Mouse (Mus musculus) hindbrain, embryonic 10.5 days (tissue): ENCODE measurements at regions not wholly inside any gene's neighbourhood (a gene's known extent, or its start where the extent isn't known, plus 50 kb on each side); places are given as distances from the start of the nearest gene placed in this dataset.
A peak's percentile ranks its signal among the peaks of the same experiment; 100 is the strongest.

Experiments used
- DNase-seq: peaks from one replicate; pipeline ENCODE4 v3.0.0-alpha.2; 2017; ENCODE audit warnings: low spot score
- H3K27ac ChIP-seq: fragments of 300-500 bp; sonication (generic); 2 replicates; pipeline ENCODE4 v1.5.1; 2016; ENCODE audit warnings: mild to moderate bottlenecking, moderate library complexity
- H3K27me3 ChIP-seq: fragments of 300-500 bp; sonication (generic); 2 replicates; pipeline ENCODE4 v1.6.1; 2016; ENCODE audit warnings: mild to moderate bottlenecking; ENCODE audit not compliant: poor library complexity, insufficient read depth, severe bottlenecking
- H3K36me3 ChIP-seq: fragments of 300-500 bp; sonication (generic); 2 replicates; pipeline ENCODE4 v1.6.1; 2016; ENCODE audit warnings: mild to moderate bottlenecking, moderate library complexity
- H3K4me1 ChIP-seq: fragments of 300-500 bp; sonication (generic); replicated peaks from 2 replicates; pipeline ENCODE4 v1.6.1; 2016; ENCODE audit warnings: mild to moderate bottlenecking
- H3K4me3 ChIP-seq: fragments of 300-500 bp; sonication (generic); 2 replicates; pipeline ENCODE4 v1.5.1; 2016; ENCODE audit warnings: mild to moderate bottlenecking, moderate library complexity
- H3K9me3 ChIP-seq: fragments of 300-500 bp; sonication (generic); 2 replicates; pipeline ENCODE4 v1.6.1; 2016; ENCODE audit warnings: mild to moderate bottlenecking, moderate library complexity
- WGBS: fragments of 180-500 bp; shearing (Covaris S2); methylation state at CpG from one replicate; pipeline ENCODE4 v1.1.7; 2016; 5-methylcytosine and 5-hydroxymethylcytosine counted together

DNA sequence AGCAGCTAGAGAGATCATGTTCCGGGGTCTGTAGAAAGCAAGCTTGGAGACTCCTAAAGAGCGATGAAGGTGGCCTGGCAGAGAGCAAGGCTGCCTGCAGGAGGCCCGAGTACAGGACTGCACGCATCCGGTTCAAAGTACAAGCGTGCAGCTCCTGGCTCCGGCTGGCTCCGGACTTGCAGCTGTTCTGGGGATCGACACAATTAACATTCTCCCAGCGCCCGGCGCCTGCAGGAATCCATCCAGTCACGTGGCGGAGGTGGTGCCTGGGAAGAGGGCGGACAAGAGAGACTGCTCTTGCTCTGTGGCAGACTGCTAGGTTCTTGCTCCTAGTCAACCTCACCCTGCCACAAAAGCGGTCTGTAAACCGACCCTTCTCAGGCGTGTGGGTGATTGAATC lies 86.9 kb downstream of the Bdh1 start:
- Histone ChIP-seq H3K4me3 (peak overlapping the region; percentile 41), H3K9me3 (0 out of 2 replicates have a peak, but pooled peaks cover 3% of the 10 kb centered on the region), H3K27ac (peak overlapping the region; percentile 85), H3K4me1 (peaks cover 38% of the 10 kb centered on the region), H3K27me3 (peaks cover 15% of the 10 kb centered on the region; the same call in 1 of the 2 replicates), H3K36me3 (no peaks in the 10 kb centered on the region)
- WGBS, result 2% methylated on average over 18 of the region's 18 CpGs
- peak; percentile 91 for DNase-seq

DNA sequence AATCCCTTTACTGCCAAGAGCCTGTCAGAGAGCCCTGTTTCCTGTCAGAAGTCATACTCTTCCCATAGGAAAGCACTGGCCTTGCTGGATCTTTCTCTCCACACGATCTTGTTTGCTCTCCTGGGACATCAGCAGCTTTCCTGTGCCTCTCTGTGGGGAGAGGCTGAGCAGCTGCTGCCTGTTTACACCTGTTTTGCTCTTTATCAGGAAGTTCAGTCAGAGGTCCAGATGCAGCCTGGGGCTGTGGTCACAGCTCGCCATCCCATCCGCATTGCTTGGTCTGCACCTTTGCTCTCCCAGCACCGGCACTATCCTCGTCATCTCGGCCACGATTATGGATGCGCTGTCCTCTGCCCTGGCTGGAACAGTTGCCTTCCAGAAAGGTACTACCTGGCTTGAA lies 88.0 kb downstream of the Bdh1 start:
- WGBS, result 75% methylated on average over 8 of the region's 8 CpGs
- Histone ChIP-seq H3K27ac (0 out of 2 replicates have a peak overlapping the region, but pooled peaks have one; percentile 16), H3K36me3 (no peaks in the 10 kb centered on the region), H3K4me1 (peaks cover 38% of the 10 kb centered on the region), H3K27me3 (peaks cover 15% of the 10 kb centered on the region; the same call in 1 of the 2 replicates), H3K4me3 (no peak overlapping the region), H3K9me3 (0 out of 2 replicates have a peak, but pooled peaks cover 3% of the 10 kb centered on the region)
- DNase-seq, result no peak

DNA sequence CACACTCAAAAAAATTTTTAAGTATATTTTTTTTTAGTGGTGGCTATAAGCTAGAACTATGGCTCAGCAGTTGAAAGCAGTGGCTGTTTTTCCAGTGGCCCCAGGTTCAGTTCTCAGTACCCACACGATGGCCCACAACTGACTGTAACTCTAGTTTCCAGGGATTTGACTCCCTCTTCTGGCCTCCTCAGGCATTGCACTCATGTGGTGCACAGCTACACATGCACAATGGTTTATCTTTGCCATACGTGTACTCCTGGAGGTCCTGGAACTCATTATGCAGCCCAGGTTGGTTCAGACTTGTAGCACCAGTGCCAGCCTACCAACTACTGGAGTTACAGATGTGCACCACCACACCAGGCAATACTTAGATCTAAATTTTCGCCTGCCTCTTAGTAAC lies 96.7 kb downstream of the Bdh1 start:
- Histone ChIP-seq H3K4me3 (no peak overlapping the region), H3K36me3 (no peaks in the 10 kb centered on the region), H3K27me3 (no peaks in the 10 kb centered on the region; the same call in 1 of the 2 replicates), H3K27ac (no peak overlapping the region), H3K4me1 (peaks cover 10% of the 10 kb centered on the region), H3K9me3 (0 out of 2 replicates have a peak, but pooled peaks cover 5% of the 10 kb centered on the region)
- no peak for DNase-seq
- WGBS, result 92% methylated on average over 3 of the region's 3 CpGs

DNA sequence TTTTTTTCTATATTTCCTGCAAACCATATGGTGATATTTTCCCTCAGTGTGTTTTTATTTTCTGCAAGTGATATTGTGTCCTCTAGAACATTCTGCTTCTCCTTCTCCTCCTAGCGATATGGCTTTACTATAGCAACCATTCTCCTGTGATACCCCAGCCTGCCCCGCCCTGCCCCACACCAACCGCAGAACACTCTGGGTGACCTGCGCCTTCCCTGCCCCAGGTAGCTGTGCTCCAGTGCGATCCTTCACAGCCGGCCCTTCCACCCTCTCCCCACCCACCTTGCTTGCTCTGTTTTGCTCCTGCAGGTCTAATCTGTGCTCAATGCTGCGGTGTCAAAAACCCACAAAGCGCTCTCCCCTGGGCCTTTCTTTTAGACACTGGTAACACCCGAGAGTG lies 98.0 kb downstream of the Bdh1 start:
- no peak overlapping the region for H3K27ac ChIP-seq
- H3K36me3 ChIP-seq, result no peaks in the 10 kb centered on the region
- no peaks in the 10 kb centered on the region; the same call in 1 of the 2 replicates for H3K27me3 ChIP-seq
- H3K9me3 ChIP-seq, result 0 out of 2 replicates have a peak, but pooled peaks cover 5% of the 10 kb centered on the region
- peaks cover 13% of the 10 kb centered on the region for H3K4me1 ChIP-seq
- no peak overlapping the region for H3K4me3 ChIP-seq
- DNase-seq, result no peak
- WGBS, result 82% methylated on average over 9 of the region's 9 CpGs

DNA sequence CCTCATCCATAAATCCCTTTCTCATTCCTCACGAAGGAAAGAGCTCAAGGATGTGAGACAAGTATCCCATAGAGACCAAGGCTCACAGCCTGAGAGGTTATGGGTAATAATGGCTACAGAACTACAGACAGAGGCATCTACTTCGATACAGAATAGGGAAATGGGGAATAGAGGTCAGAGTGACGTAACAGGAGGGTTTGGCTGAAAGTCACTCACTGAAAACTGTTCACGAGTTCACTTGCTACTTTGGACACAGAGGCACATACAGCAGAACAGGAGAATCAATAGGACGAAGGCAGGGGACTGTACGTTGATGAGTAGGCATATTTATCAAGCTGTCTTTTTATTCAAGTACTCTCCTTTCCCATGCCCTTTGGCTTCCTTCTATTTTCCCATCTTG lies 99.7 kb downstream of the Bdh1 start:
- H3K9me3 ChIP-seq, result 0 out of 2 replicates have a peak, but pooled peaks cover 5% of the 10 kb centered on the region
- 85% methylated on average over 6 of the region's 6 CpGs for WGBS
- no peak overlapping the region for H3K27ac ChIP-seq
- no peaks in the 10 kb centered on the region for H3K36me3 ChIP-seq
- no peaks in the 10 kb centered on the region; the same call in 1 of the 2 replicates for H3K27me3 ChIP-seq
- H3K4me1 ChIP-seq, result peaks cover 13% of the 10 kb centered on the region
- no peak for DNase-seq
- no peak overlapping the region for H3K4me3 ChIP-seq

DNA sequence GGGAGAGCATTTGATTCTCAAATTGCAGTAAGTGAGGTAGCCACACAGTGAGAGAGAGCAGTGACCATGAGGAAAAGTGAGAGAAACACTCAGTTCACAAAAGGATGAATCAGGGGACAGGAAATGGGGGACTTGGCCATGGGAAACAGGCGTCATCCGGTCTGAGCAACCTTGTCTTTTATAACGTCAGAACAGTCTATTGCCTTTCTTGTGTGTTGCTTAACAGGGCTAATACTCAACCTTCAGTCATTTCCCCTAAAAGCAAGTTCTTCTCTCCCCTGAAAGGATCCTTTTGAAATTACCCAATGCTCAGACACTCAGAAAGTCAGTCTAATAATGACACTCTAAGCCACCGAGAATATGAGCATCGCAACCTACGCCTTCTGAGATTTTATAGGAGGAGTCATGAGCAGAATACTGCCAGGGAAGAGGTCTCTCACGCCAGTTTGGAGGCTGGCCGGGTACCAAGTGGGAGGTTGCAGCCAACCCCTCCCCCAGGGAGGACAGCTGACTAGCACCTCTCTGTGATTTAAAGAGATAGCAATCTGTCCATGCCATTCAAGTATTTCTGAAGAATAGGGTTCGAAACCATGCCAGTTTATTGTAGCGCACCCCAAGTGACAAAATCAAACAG lies 104.7 kb downstream of the Bdh1 start:
- Histone ChIP-seq H3K27me3 (no peaks in the 10 kb centered on the region), H3K36me3 (no peaks in the 10 kb centered on the region), H3K9me3 (no peaks in the 10 kb centered on the region), H3K4me1 (peaks cover 10% of the 10 kb centered on the region), H3K27ac (no peak overlapping the region), H3K4me3 (no peak overlapping the region)
- WGBS, result 83% methylated on average over 10 of the region's 10 CpGs
- DNase-seq, result no peak

DNA sequence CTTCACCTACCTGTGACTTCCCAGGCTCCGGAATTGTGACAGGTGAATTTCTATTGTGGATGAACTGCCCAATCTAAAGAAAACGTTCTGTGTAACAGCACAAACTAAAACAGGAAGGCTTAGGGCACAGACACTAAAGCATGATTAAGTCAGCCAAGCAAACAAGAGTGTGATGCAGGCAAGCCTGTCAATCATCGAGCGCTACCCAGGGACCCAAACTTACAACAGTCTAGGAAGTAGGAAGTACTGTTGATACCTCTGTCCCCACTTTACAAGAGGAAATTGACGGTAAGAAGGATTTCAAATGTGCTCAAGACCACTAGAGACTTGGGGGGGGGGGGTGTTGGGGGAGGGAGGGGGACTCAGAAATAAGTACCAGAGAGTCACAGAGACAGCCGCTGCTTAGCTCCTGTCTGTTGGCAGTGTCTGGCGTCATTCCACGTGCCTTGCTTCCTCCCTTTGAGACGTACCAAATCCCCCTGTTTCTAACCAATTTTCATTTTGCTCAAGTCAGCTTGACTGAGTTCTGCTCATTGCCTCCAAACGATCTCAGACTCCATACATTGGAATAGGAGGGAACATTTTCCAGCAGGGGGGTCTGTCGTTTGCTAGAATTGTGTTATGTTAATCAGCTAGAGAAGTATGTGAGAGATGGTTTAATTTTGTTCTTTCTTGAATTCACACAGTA lies 106.7 kb downstream of the Bdh1 start:
- Histone ChIP-seq H3K27me3 (peaks cover 9% of the 10 kb centered on the region; the same call in 1 of the 2 replicates), H3K4me1 (peaks cover 27% of the 10 kb centered on the region), H3K36me3 (no peaks in the 10 kb centered on the region), H3K4me3 (no peak overlapping the region), H3K27ac (no peak overlapping the region), H3K9me3 (no peaks in the 10 kb centered on the region)
- DNase-seq, result no peak
- 80% methylated on average over 11 of the region's 11 CpGs for WGBS

DNA sequence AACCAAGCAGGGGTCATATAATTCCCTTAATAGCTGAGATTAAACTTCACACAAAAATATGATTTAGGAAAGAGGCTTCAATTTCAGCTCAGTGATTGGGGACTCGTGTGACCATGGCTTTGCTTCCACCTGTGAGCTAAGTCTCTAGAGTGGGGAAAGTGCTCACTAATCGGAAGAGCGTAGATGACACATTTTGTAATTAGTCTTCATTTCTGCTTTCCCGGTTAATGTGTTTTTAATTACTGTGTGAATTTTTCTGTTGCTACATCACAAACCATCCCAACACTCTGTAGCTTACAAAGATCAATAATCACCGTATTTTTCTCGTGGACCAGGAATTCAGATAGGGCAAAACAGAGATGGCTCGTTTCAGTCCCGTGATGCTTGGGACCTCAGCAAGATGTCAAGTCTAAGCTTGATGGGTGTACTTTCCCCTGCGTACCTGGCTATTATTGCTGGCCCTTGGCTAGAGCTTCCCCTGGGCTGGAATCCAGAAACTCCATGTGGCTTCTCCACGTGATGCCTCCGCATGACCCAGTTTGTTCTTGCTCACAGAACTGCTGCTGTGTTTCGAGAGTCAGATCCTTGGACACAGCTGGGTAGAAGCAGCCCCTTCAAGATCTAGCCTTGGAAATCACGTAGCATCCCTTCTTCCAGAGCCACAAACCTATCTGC lies 107.3 kb downstream of the Bdh1 start:
- WGBS, result 89% methylated on average over 13 of the region's 13 CpGs

DNA sequence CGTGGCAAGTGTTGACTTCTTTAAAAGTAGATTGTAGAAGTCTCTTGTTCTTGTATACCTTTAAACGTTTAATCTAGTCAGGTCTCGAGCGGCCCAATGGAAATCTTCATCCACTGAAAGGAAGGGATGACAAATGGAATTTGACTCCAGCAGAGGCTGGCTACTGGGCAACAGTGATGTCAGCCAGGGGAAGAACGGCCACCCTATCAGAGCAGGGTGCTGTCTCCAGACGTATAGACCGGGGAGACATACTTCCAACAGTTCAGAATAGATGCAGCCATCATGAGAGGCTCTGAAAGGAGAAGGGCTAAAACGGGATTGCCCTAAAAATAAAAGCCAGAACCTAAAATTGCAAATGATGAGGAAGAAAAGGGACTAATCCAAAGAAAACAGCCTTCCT lies 108.0 kb downstream of the Bdh1 start:
- H3K4me1 ChIP-seq, result peaks cover 36% of the 10 kb centered on the region
- H3K36me3 ChIP-seq, result no peaks in the 10 kb centered on the region
- H3K27me3 ChIP-seq, result peaks cover 9% of the 10 kb centered on the region; the same call in 1 of the 2 replicates
- no peak overlapping the region for H3K4me3 ChIP-seq
- no peaks in the 10 kb centered on the region for H3K9me3 ChIP-seq
- WGBS, result 87% methylated on average over 8 of the region's 8 CpGs
- DNase-seq, result no peak
- no peak overlapping the region for H3K27ac ChIP-seq

More for the DNA sequence above, 107.3 kb downstream of the Bdh1 start:
- peaks cover 29% of the 10 kb centered on the region for H3K4me1 ChIP-seq
- no peaks in the 10 kb centered on the region for H3K36me3 ChIP-seq
- H3K27me3 ChIP-seq, result peaks cover 9% of the 10 kb centered on the region; the same call in 1 of the 2 replicates
- H3K9me3 ChIP-seq, result no peaks in the 10 kb centered on the region
- DNase-seq, result no peak
- no peak overlapping the region for H3K4me3 ChIP-seq
- no peak overlapping the region for H3K27ac ChIP-seq

DNA sequence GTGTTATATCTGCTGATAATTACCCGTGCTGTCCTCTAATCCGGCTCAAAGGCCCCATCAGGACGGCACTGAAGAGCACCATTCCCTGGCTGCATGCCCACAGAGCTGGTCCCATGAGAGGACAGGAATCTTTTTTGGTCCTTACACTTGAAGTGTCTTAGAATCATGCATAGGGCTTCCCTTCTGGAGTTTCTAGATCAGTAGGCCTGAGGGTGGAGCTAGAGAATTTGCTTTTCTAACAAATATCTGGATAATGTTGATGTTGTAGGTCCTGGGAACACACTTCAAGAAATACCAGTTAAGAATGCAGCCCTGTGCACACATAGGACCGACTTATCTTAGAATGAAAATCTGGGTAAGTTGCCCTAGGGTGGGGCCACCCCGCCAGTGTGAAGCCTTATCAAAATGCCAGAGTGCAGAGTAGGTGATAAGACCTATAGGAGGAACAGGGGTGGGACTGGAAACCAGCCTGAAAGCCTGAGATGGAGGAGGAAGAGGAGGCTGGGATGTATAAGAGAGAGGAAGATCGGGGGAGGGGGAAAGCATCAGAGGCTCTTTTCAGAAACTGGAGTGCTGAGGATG lies 111.2 kb downstream of the Bdh1 start:
- no peaks in the 10 kb centered on the region for H3K36me3 ChIP-seq
- peak overlapping the region; percentile 29; the same call in 1 of the 2 replicates for H3K27ac ChIP-seq
- WGBS, result 71% methylated on average over 6 of the region's 6 CpGs
- peaks cover 49% of the 10 kb centered on the region for H3K4me1 ChIP-seq
- H3K4me3 ChIP-seq, result no peak overlapping the region
- no peaks in the 10 kb centered on the region for H3K9me3 ChIP-seq
- no peak for DNase-seq
- H3K27me3 ChIP-seq, result peaks cover 33% of the 10 kb centered on the region

DNA sequence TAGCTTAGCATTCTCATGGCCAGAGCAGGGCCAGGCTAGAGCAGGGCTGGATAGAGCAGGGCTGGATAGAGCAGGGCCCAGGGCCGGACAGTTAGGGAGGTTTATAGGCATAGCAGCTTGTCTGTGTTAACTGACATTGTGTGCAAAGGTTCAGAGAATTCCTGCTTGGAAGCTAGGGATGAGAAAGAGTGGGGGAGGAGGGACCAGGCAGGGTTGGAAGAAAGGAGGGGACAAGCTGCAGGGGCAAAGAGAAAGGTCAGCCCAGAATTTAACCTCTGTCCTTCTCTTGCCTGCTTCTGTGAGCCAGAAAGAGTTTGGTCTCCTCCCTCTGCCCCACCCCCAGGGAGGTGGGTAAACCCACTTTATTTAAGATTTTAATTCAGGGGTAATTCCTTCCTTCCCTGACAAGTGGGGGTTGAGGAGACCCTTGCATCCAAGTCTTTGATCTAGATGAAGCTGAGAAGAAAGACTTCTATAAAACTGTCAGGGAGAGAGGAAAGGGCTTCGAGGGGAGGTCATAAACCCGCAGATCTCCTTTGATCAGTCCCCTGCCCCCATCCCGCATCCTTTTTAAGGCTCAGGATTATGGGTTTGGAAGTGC lies 112.9 kb downstream of the Bdh1 start:
- no peaks in the 10 kb centered on the region for H3K9me3 ChIP-seq
- whole genome bisulfite sequencing, result 5% methylated on average over 4 of the region's 4 CpGs
- peaks cover 38% of the 10 kb centered on the region for H3K27me3 ChIP-seq
- peak overlapping the region; percentile 84 for H3K27ac ChIP-seq
- peak; percentile 59 for DNase-seq
- 0 out of 2 replicates have a peak overlapping the region, but pooled peaks have one; percentile 6 for H3K4me3 ChIP-seq
- no peaks in the 10 kb centered on the region for H3K36me3 ChIP-seq
- H3K4me1 ChIP-seq, result peaks cover 47% of the 10 kb centered on the region

DNA sequence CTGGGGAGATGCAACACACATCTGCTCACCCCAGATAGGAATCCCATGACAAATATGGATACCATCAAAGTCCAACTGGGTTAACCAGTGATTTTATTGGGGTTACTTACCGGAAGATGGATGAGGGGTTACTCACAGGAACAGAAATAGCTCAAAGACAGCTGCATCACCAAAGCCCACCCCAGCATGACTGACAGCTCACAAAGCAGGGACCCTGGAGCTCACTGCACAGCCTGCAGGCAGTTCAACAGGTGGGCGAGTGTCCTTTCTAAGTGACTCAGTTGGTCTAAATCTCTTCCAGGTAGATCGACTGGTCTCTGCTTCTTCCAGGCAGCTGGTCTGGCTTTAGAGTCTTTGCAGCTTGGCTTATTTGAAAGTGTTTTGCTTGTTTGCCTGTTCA lies 114.2 kb downstream of the Bdh1 start:
- Histone ChIP-seq H3K36me3 (no peaks in the 10 kb centered on the region), H3K27me3 (peaks cover 38% of the 10 kb centered on the region), H3K27ac (peak overlapping the region; percentile 84; the same call in 1 of the 2 replicates), H3K4me1 (peaks cover 52% of the 10 kb centered on the region), H3K9me3 (no peaks in the 10 kb centered on the region), H3K4me3 (no peak overlapping the region)
- WGBS, result 88% methylated on average over 3 of the region's 3 CpGs
- no peak for DNase-seq
